Mouse (Mus musculus) left cerebral cortex, adult 18-20 months (tissue): Measurements from ENCODE around the gene Riok2. TPM values are rescaled to one million over a fixed set of nuclear protein-coding genes. Genes with fewer than 3 reads are reported as not detected.

Experiments used
- DNase-seq, 2 experiments: peaks; one replicate each; pipeline ENCODE4 v3.0.0; 2021 to 2022; ENCODE audit warnings: low spot score in 2 of 2, mixed read lengths in 1 of 2
- total RNA-seq, 2 experiments: library from RNA; stranded (reverse); gene quantifications; 2 replicates each; pipeline ENCODE4 v1.2.3; 2021

Riok2 gene
- total RNA-seq, 2 experiments from 2014 or later: 17.6 to 18.2 TPM

DNA sequence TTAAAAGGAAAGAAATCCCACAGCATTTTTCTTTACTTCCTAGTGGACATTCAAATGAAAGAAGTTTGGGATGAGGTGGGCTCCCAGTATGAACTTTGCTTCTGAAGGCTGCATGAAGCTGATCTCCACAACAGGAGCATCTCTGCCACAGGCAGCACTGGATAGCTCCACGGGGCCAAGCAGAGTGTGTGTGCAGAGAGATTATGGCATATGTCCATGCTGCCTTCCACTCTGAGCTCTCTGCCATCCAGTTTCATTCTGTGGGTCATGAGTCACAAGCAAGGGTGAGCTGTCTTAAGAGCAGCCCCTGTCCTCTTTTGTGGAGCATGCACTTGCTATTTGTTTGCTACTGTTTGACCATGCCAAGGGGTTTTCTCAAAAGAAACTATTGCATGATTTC is 31.5 kb downstream of the Riok2 start:
- DNase-seq: no peak

- no peak for DNase-seq
These were observed 34.0 kb downstream of the Riok2 start for GRCm38 (mm10) chr17:17408137-17408536.

GRCm38 (mm10) chr17:17408720-17409478 is 34.8 kb downstream of the Riok2 start:
- DNase-seq: no peak

- DNase-seq: no peak
These were observed 35.5 kb downstream of the Riok2 start for GRCm38 (mm10) chr17:17409601-17410000.

DNA sequence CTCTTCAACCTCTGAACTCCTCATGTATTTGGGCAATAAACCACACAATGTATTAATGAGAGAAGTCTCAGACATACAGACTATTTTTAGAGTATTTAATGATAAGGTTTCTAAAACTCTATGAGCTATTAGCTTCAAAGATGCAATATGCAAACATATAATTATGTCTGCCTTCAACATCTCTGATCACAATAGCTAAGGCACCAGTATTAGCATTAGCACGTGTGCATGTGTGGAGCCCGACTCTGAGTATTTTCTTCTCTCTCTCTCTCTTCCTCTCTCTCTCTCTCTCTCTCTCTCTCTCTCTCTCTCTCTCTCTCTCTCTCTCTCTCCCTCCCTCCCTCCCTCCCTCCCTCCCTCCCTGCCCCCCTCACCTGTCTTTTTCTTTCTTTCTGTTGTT is 37.3 kb downstream of the Riok2 start:
- no peak for DNase-seq

DNA sequence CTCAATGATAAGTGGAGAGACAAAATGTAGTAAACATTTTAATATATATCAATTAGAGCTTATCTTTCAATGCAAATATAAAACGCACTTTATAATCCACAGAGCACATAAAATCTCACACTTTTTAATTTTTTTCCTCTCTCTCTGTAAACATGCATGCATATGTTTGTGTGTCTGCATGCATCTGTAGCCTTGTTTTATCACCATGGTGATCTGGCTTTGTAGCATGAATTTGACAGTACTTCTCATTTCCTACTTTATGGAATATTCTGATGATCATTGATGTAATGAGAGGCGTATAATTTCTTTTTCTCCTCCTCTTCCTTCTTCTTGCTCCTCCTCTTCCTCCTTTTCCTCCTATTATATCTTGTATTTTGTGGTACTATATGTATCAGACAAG is 38.1 kb downstream of the Riok2 start:
- no peak for DNase-seq

DNA sequence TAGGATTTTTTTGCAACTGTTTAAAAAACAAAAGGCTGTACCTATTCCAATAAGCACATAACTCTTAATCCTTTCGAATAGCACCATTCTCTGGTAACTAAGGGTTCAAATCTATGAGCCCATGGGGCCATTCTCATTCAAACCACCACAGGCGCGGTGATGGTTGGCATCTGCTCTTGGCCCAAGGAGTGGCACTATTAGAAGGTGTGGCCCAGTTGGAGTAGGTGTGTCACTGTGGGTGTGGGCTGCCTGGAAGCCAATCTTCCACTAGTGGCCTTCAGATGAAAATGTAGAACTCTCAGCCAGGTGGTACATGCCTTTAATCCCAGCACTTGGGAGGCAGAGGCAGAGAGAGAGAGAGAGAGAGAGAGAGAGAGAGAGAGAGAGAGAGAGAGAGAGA is 40.1 kb downstream of the Riok2 start:
- DNase-seq: no peak

- DNase-seq: no peak
These were observed 50.6 kb downstream of the Riok2 start for GRCm38 (mm10) chr17:17424609-17425307.

GRCm38 (mm10) chr17:17425308-17425813 is 51.3 kb downstream of the Riok2 start:
- no peak for DNase-seq

GRCm38 (mm10) chr17:17425906-17426305 is 51.8 kb downstream of the Riok2 start:
- DNase-seq: no peak

- no peak for DNase-seq
These were observed 54.8 kb downstream of the Riok2 start for GRCm38 (mm10) chr17:17428888-17429287.

DNA sequence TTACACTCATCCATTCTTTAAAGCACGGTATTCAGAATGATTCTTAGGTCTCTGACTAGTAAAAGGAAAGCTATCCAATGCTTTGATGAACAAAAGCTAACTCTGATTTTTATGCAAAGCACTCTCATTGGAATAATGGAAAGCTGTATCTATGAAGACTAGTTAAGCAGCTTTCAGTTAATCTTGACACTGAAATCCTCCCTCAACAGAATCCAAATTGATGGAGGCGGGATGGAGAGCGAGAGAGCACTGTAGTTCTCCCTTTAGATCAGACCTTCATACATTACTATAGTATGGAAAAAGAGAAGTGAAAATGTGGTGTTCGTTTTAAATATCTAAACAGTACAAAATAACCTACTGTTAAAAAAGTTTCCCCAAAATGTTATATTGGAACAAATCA is 59.6 kb downstream of the Riok2 start:
- no peak for DNase-seq

DNA sequence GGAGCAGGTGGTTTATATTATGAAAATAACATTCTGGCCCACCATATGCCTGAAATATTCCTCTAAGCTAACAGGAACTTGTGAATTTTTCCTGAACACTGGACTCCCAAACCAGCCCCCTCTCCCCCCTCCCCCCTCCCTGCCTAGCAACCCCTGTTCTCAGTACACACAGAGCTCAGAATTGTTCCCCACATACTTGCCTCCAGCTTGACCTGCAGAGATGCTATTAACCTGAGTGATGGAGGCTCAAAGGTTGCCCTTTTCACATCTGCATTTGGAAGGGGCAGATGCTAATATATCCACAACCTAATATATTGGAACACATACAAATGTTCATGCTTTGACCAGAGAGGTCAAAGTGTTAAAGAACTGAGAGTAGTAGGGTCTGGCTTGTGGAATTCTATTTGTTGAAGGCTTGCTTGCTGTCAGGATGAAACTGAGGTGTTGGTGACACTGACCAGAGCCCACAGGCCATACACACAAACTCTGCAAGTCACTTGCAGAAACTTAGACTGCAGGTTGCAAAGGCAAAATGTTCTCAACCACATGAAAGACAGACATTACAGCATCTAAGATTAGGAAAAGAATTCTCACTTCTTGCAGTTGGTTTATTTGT is 64.6 kb downstream of the Riok2 start:
- no peak for DNase-seq

DNA sequence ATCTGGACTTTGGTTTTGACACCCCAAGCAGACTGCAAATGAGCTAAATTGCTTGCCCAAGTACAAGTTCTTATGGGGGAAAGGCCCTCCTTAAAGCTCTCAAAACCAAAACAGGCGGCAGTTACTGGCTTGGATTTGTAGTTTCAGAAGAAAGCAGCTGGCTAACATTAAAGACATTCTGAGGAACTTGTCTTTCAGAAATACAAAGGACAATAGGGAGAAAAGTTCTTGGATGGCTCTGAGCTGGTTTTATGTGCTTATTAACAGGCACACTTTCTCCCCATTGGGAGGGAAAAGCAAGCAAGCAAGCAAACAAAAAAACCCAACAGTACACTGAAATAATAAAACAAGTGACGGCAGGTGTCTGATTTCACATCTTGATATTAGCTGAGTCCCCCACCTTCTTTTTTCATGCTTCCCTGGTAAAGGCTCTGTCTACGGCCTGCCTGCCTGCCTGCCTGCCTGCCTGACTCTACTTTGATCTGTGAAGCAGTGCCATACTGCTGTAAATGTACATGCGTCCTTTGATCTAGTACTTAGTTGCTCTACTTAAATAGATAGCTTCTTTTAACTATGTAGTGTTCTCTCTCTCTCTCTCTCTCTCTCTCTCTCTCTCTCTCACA is 67.9 kb downstream of the Riok2 start:
- DNase-seq: no peak

GRCm38 (mm10) chr17:17444297-17444886 is 70.3 kb downstream of the Riok2 start:
- DNase-seq: no peak

Other genes starting within 250 kb of the Riok2 start
- gene Lix1, start 28.4 kb downstream of the Riok2 start, total RNA-seq: 10 to 100 TPM; 55.2 to 62.4 TPM